Mouse (Mus musculus) forebrain, embryonic 11.5 days (tissue): ENCODE measurements around the gene E130218I03Rik. TPM values are rescaled to one million over a fixed set of nuclear protein-coding genes. Genes with fewer than 3 reads are reported as not detected.

Source experiments
- ATAC-seq: fragments of 200-750 bp; cut with Nextera tagmentation; replicated peaks from 2 replicates; pipeline ENCODE4 v1.8.0; 2017; ENCODE audit warnings: moderate TSS enrichment; ENCODE audit not compliant: low FRiP score
- DNase-seq: peaks from one replicate; pipeline ENCODE4 v3.0.0-alpha.2; 2017; ENCODE audit warnings: low spot score
- H3K27ac ChIP-seq: fragments of 300-500 bp; sonication (generic); 2 replicates; pipeline ENCODE4 v1.5.1; 2014; ENCODE audit warnings: low read depth, low read length
- H3K27me3 ChIP-seq: fragments of 300-500 bp; sonication (generic); 2 replicates; pipeline ENCODE4 v1.6.1; 2014; ENCODE audit warnings: mild to moderate bottlenecking, low read length, mixed read lengths; ENCODE audit not compliant: control insufficient read depth, insufficient read depth
- H3K36me3 ChIP-seq: fragments of 300-500 bp; sonication (generic); 2 replicates; pipeline ENCODE4 v1.6.1; 2014; ENCODE audit warnings: mild to moderate bottlenecking, low read length, moderate library complexity, mixed read lengths; ENCODE audit not compliant: control insufficient read depth, insufficient read depth
- H3K4me1 ChIP-seq: fragments of 300-500 bp; sonication (generic); replicated peaks from 2 replicates; pipeline ENCODE4 v1.6.1; 2014; ENCODE audit warnings: low read length, mixed read lengths; ENCODE audit not compliant: control insufficient read depth, insufficient read depth
- H3K4me2 ChIP-seq: fragments of 300-500 bp; sonication (generic); 2 replicates; pipeline ENCODE4 v1.6.1; 2014; ENCODE audit warnings: low read depth, mild to moderate bottlenecking, low read length, moderate library complexity, mixed read lengths; ENCODE audit not compliant: severe bottlenecking
- H3K4me3 ChIP-seq: fragments of 300-500 bp; sonication (generic); 2 replicates; pipeline ENCODE4 v1.5.1; 2014; ENCODE audit warnings: low read depth, low read length
- H3K9ac ChIP-seq: fragments of 300-500 bp; sonication (generic); 2 replicates; pipeline ENCODE4 v1.6.1; 2014; ENCODE audit warnings: low read length
- H3K9me3 ChIP-seq: fragments of 300-500 bp; sonication (generic); 2 replicates; pipeline ENCODE4 v1.6.1; 2016; ENCODE audit warnings: low read length, mixed read lengths; ENCODE audit not compliant: control insufficient read depth
- WGBS: fragments of 180-500 bp; shearing (Covaris S2); extraction: QIAGEN DNeasy Blood & Tissue Kit; methylation state at CpG from one replicate; pipeline ENCODE4 v1.1.7; 2014; 5-methylcytosine and 5-hydroxymethylcytosine counted together
- polyA plus RNA-seq: library from polyadenylated mRNA; unstranded; fragments of >200 nt; fragmentation: Nextera tagmentation; extraction: Ambion mirVana; gene quantifications from 2 replicates; pipeline ENCODE4 v1.2.1, GENCODE M21; 2014

E130218I03Rik gene
- polyA plus RNA-seq, 1 experiment from 2014 or later = 0.77 TPM

- Histone ChIP-seq H3K9me3 (no peaks in the 10 kb centered on the region), H3K4me2 (peak overlapping the region; percentile 75), H3K4me1 (peaks cover 43% of the 10 kb centered on the region), H3K9ac (no peak overlapping the region), H3K4me3 (peak overlapping the region; percentile 44), H3K36me3 (no peaks in the 10 kb centered on the region), H3K27ac (no peak overlapping the region), H3K27me3 (peaks cover 48% of the 10 kb centered on the region)
- WGBS = 6% methylated on average over 27 of the region's 27 CpGs
- no peak for ATAC-seq
- DNase-seq = no peak
Observed at GRCm38 (mm10) chr4:134250116-134250929, 6.9 kb downstream of the E130218I03Rik start.

- H3K27ac ChIP-seq = no peak overlapping the region
- H3K27me3 ChIP-seq = peaks cover 48% of the 10 kb centered on the region
- peak overlapping the region; percentile 58 for H3K9ac ChIP-seq
- H3K36me3 ChIP-seq = no peaks in the 10 kb centered on the region
- 9% methylated on average over 10 of the region's 10 CpGs for WGBS
- DNase-seq = no peak
- no peaks in the 10 kb centered on the region for H3K9me3 ChIP-seq
- peak overlapping the region; percentile 44 for H3K4me3 ChIP-seq
- ATAC-seq = no peak
- H3K4me2 ChIP-seq = peak overlapping the region; percentile 75
- H3K4me1 ChIP-seq = peaks cover 43% of the 10 kb centered on the region
Observed at GRCm38 (mm10) chr4:134250930-134251240, 7.4 kb downstream of the E130218I03Rik start.

GRCm38 (mm10) chr4:134251241-134252130 is 8.0 kb downstream of the E130218I03Rik start:
- under 1% methylated on average over 91 of the region's 91 CpGs for WGBS
- H3K27me3 ChIP-seq = peaks cover 48% of the 10 kb centered on the region
- no peaks in the 10 kb centered on the region for H3K36me3 ChIP-seq
- peak; percentile 77 for DNase-seq
- H3K9me3 ChIP-seq = no peaks in the 10 kb centered on the region
- H3K4me2 ChIP-seq = peak overlapping the region; percentile 75
- H3K9ac ChIP-seq = peak overlapping the region; percentile 58
- peaks cover 46% of the 10 kb centered on the region for H3K4me1 ChIP-seq
- no peak for ATAC-seq
- H3K4me3 ChIP-seq = peak overlapping the region; percentile 44
- H3K27ac ChIP-seq = no peak overlapping the region

DNA sequence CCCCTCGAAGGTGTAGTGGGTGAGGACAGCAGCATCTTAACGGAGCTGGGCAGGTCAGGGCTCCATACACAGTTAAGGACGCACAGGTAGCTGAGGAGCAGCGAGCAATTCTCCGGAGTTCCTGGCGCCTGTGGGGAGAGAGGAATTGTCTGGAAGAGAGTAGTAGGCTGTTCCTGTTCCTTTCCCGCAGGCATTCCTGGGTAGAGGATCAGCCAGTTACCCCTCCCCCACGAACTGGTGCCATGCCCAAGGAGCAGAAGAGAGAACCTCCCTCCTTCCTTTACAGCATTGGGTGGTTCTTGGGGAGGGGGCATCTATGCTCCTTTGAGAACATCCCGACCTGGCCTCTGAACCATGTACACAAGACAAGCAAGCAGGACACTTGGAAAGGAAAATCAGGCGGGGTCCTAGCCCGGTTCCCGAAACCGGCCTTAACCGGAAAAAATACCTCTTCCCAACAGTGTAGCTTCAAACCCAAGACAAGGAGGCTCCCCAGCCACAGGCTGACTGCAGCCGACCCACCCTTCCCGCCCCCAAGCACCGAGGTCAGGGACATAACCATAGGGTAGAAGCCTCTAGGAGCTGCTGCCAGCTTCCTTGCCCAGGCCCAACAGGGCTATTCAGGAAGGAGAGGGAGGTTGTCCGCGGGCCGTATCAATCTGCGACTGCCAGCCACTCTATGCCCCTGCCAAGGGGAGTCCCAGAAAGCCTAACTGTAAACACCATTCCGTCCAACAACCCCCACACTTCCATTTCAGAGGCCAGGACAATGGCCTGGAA is 8.9 kb downstream of the E130218I03Rik start:
- ATAC-seq = no peak
- peak overlapping the region; percentile 75 for H3K4me2 ChIP-seq
- H3K9me3 ChIP-seq = no peaks in the 10 kb centered on the region
- H3K36me3 ChIP-seq = no peaks in the 10 kb centered on the region
- H3K4me1 ChIP-seq = peaks cover 53% of the 10 kb centered on the region
- H3K4me3 ChIP-seq = peak overlapping the region; percentile 44
- H3K27ac ChIP-seq = no peak overlapping the region
- WGBS = 3% methylated on average over 22 of the region's 22 CpGs
- DNase-seq = no peak
- peaks cover 48% of the 10 kb centered on the region for H3K27me3 ChIP-seq
- H3K9ac ChIP-seq = no peak overlapping the region; the same call in none of the 2 replicates

- Histone ChIP-seq H3K4me2 (peak overlapping the region; percentile 31; the same call in 1 of the 2 replicates), H3K36me3 (no peaks in the 10 kb centered on the region), H3K9ac (no peak overlapping the region; the same call in 1 of the 2 replicates), H3K9me3 (no peaks in the 10 kb centered on the region), H3K27me3 (peaks cover 48% of the 10 kb centered on the region), H3K4me1 (peaks cover 58% of the 10 kb centered on the region), H3K4me3 (peak overlapping the region; percentile 14; the same call in 1 of the 2 replicates), H3K27ac (no peak overlapping the region)
- WGBS = 7% methylated on average over 15 of the region's 15 CpGs
- DNase-seq (no peak), ATAC-seq (no peak)
Observed at GRCm38 (mm10) chr4:134252911-134253721, 9.7 kb downstream of the E130218I03Rik start.

GRCm38 (mm10) chr4:134253722-134254324 is 10.4 kb downstream of the E130218I03Rik start, which contains the start of gene Grrp1:
Gene Grrp1, minus strand, starts transcription at chr4:134254106.
- ATAC-seq = no peak
- Histone ChIP-seq H3K9me3 (no peaks in the 10 kb centered on the region), H3K27ac (no peak within 1 kb of the TSS), H3K4me3 (peak within 1 kb of the TSS; percentile 14; the same call in 1 of the 2 replicates), H3K36me3 (no peaks in the 10 kb centered on the region), H3K4me2 (peak within 1 kb of the TSS; percentile 31), H3K4me1 (peaks cover 58% of the 10 kb centered on the region), H3K27me3 (peaks cover 48% of the 10 kb centered on the region), H3K9ac (peak within 1 kb of the TSS; percentile 24; the same call in 1 of the 2 replicates)
- WGBS = under 1% methylated on average over 13 of the region's 13 CpGs
- peak; percentile 65 for DNase-seq

DNA sequence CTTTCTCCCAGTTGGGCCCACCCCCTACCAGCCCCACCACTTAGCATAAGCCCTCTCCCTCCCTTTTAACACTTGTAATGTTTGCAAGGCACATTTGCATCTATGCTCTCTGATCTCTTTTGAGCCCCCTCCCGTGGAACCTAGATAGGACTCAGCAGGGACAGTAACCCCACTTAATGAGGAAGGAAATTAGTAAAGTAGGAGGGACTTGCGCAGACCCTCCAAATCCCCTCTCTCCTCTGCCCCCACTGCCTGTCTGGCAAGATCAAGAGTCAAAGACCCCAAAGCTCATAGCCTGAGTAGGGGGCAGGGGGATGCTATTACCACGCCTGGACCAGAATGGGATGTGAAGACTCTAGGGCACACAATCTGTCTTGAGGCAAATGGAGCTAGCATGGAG is 11.4 kb downstream of the E130218I03Rik start:
- no peaks in the 10 kb centered on the region for H3K36me3 ChIP-seq
- no peak overlapping the region for H3K9ac ChIP-seq
- 16% methylated on average over 3 of the region's 3 CpGs for WGBS
- H3K27ac ChIP-seq = no peak overlapping the region
- peaks cover 44% of the 10 kb centered on the region for H3K27me3 ChIP-seq
- DNase-seq = peak; percentile 44
- no peak overlapping the region for H3K4me2 ChIP-seq
- no peaks in the 10 kb centered on the region for H3K9me3 ChIP-seq
- no peak overlapping the region for H3K4me3 ChIP-seq
- peaks cover 53% of the 10 kb centered on the region for H3K4me1 ChIP-seq
- no peak for ATAC-seq
